Mouse (Mus musculus) MEL (cell line): ENCODE measurements around the gene Fam172a. TPM values are rescaled to one million over a fixed set of nuclear protein-coding genes. Genes with fewer than 3 reads are reported as not detected.

Source experiments
- DNase-seq: peaks from one replicate; pipeline ENCODE4 v3.0.0; 2011; ENCODE audit warnings: low read depth, low spot score
- H3K27ac ChIP-seq: 2 replicates; pipeline ENCODE4 v1.5.1; 2012; ENCODE audit warnings: low read depth, mild to moderate bottlenecking, control low read depth, low read length, moderate library complexity; ENCODE audit not compliant: control insufficient read depth
- H3K27me3 ChIP-seq, 2 experiments: fragments of 150-350 bp in 1 of 2; sonication (generic) in 1 of 2; 2 replicates each; pipeline ENCODE4 v1.6.1; 2012; ENCODE audit warnings: low read length in 2 of 2, mild to moderate bottlenecking in 2 of 2, improper control_type of control experiment in 1 of 2, moderate library complexity in 1 of 2; ENCODE audit not compliant: insufficient read depth in 2 of 2, control insufficient read depth in 1 of 2
- H3K36me3 ChIP-seq, 2 experiments: 2 replicates each; pipeline ENCODE4 v1.6.1; 2012 to 2014; ENCODE audit warnings: low read length in 2 of 2, improper control_type of control experiment in 1 of 2, inconsistent platforms in 1 of 2, mild to moderate bottlenecking in 1 of 2; ENCODE audit not compliant: insufficient read depth in 2 of 2, control insufficient read depth in 1 of 2
- H3K4me1 ChIP-seq, 2 experiments: fragments of 150-350 bp in 1 of 2; sonication (generic) in 1 of 2; 2 replicates each; pipeline ENCODE4 v1.6.1; 2012; ENCODE audit warnings: low read length in 2 of 2, improper control_type of control experiment in 1 of 2, mild to moderate bottlenecking in 1 of 2; ENCODE audit not compliant: insufficient read depth in 2 of 2, control insufficient read depth in 1 of 2
- H3K4me3 ChIP-seq, 2 experiments: fragments of 150-350 bp in 1 of 2; sonication (generic) in 1 of 2; 2 replicates each; pipeline ENCODE4 v1.5.1; 2012; ENCODE audit warnings: low read depth in 2 of 2, low read length in 2 of 2, mild to moderate bottlenecking in 2 of 2, moderate library complexity in 2 of 2, control low read depth in 1 of 2, improper control_type of control experiment in 1 of 2; ENCODE audit not compliant: control insufficient read depth in 1 of 2, insufficient read depth in 1 of 2
- H3K79me2 ChIP-seq: 2 replicates; pipeline ENCODE4 v1.6.1; 2012; ENCODE audit warnings: mild to moderate bottlenecking, low read length, moderate library complexity; ENCODE audit not compliant: control insufficient read depth, poor library complexity, insufficient read depth
- H3K9ac ChIP-seq: 2 replicates; pipeline ENCODE4 v1.6.1; 2012; ENCODE audit warnings: low read depth, mild to moderate bottlenecking, control low read depth, low read length, moderate library complexity; ENCODE audit not compliant: control insufficient read depth, poor library complexity, severe bottlenecking
- H3K9me3 ChIP-seq: fragments of 150-350 bp; sonication (generic); replicated peaks from 2 replicates; pipeline ENCODE4 v1.6.1; 2012; ENCODE audit warnings: mild to moderate bottlenecking, low read length, improper control_type of control experiment, moderate library complexity; ENCODE audit not compliant: insufficient read depth
- BHLHE40 ChIP-seq: IDR thresholded peaks from 2 replicates; pipeline ENCODE4 v1.6.1; 2012; ENCODE audit warnings: low read depth, mild to moderate bottlenecking, inconsistent platforms, low read length, improper control_type of control experiment, borderline replicate concordance
- CHD1 ChIP-seq: IDR thresholded peaks from 2 replicates; pipeline ENCODE4 v1.6.1; 2012; ENCODE audit warnings: low read depth, mild to moderate bottlenecking, inconsistent platforms, low read length, improper control_type of control experiment
- ELF1 ChIP-seq: IDR thresholded peaks from 2 replicates; pipeline ENCODE4 v1.6.1; 2014; ENCODE audit warnings: low read depth, mild to moderate bottlenecking, inconsistent platforms, low read length, improper control_type of control experiment, moderate library complexity
- ETS1 ChIP-seq: IDR thresholded peaks from 2 replicates; pipeline ENCODE4 v1.6.1; 2012; ENCODE audit warnings: low read depth, mild to moderate bottlenecking, inconsistent platforms, low read length, improper control_type of control experiment, moderate library complexity
- GABPA ChIP-seq: IDR thresholded peaks from 2 replicates; pipeline ENCODE4 v1.6.1; 2012; ENCODE audit warnings: low read depth, mild to moderate bottlenecking, inconsistent platforms, low read length, improper control_type of control experiment, moderate library complexity
- HCFC1 ChIP-seq: IDR thresholded peaks from 2 replicates; pipeline ENCODE4 v1.6.1; 2012; ENCODE audit warnings: low read depth, mild to moderate bottlenecking, inconsistent platforms, low read length, improper control_type of control experiment, moderate library complexity
- KAT2A ChIP-seq: conservative IDR thresholded peaks from 2 replicates; pipeline ENCODE4 v1.6.1; 2012; ENCODE audit warnings: low read depth, low read length, improper control_type of control experiment, inconsistent platforms
- MAFK ChIP-seq: IDR thresholded peaks from 2 replicates; pipeline ENCODE4 v1.6.1; 2011; ENCODE audit warnings: low read depth, mild to moderate bottlenecking, low read length, improper control_type of control experiment, borderline replicate concordance
- MAX ChIP-seq: IDR thresholded peaks from 2 replicates; pipeline ENCODE4 v1.6.1; 2011; ENCODE audit warnings: low read length, improper control_type of control experiment
- MEF2A ChIP-seq: IDR thresholded peaks from 2 replicates; pipeline ENCODE4 v1.6.1; 2014; ENCODE audit warnings: low read depth, mild to moderate bottlenecking, inconsistent platforms, low read length, improper control_type of control experiment; ENCODE audit not compliant: poor library complexity, insufficient replicate concordance, severe bottlenecking; ENCODE audit errors: extremely low read depth
- MYC ChIP-seq: IDR thresholded peaks from 2 replicates; pipeline ENCODE4 v1.6.1; 2011; ENCODE audit warnings: low read depth, mild to moderate bottlenecking, low read length, improper control_type of control experiment, moderate library complexity
- POLR2AphosphoS5 ChIP-seq: IDR thresholded peaks from 2 replicates; pipeline ENCODE4 v1.6.1; 2012; ENCODE audit warnings: low read depth, borderline replicate concordance, mild to moderate bottlenecking, inconsistent platforms, low read length, moderate library complexity, mixed read lengths
- SIN3A ChIP-seq: IDR thresholded peaks from 2 replicates; pipeline ENCODE4 v1.6.1; 2012; ENCODE audit warnings: low read length, improper control_type of control experiment, inconsistent platforms
- SMC3 ChIP-seq: IDR thresholded peaks from 2 replicates; pipeline ENCODE4 v1.6.1; 2011; ENCODE audit warnings: low read depth, low read length, improper control_type of control experiment
- TAL1 ChIP-seq: IDR thresholded peaks from 2 replicates; pipeline ENCODE4 v1.6.1; 2012; ENCODE audit warnings: mild to moderate bottlenecking, inconsistent platforms, low read length, moderate library complexity, mixed read lengths
- TBP ChIP-seq: IDR thresholded peaks from 2 replicates; pipeline ENCODE4 v1.8.0; 2011; ENCODE audit warnings: low read depth, low read length, improper control_type of control experiment
- USF2 ChIP-seq, 2 experiments: IDR thresholded peaks; 2 replicates each; pipeline ENCODE4 v1.6.1; 2011 to 2012; ENCODE audit warnings: improper control_type of control experiment in 2 of 2, low read length in 2 of 2, borderline replicate concordance in 1 of 2, inconsistent platforms in 1 of 2, low read depth in 1 of 2, mild to moderate bottlenecking in 1 of 2; ENCODE audit not compliant: insufficient read depth in 1 of 2
- ZC3H11A ChIP-seq: IDR thresholded peaks from 2 replicates; pipeline ENCODE4 v1.6.1; 2012; ENCODE audit warnings: low read depth, mild to moderate bottlenecking, inconsistent platforms, low read length, improper control_type of control experiment
- ZMIZ1 ChIP-seq: IDR thresholded peaks from 2 replicates; pipeline ENCODE4 v1.6.1; 2012; ENCODE audit warnings: low read depth, mild to moderate bottlenecking, inconsistent platforms, low read length, improper control_type of control experiment, moderate library complexity
- ZNF384 ChIP-seq: IDR thresholded peaks from 2 replicates; pipeline ENCODE4 v1.6.1; 2012; ENCODE audit warnings: low read depth, mild to moderate bottlenecking, inconsistent platforms, low read length, improper control_type of control experiment
- polyA plus RNA-seq, 2 experiments: library from polyadenylated mRNA; stranded (reverse) in 1 of 2; unstranded in 1 of 2; fragments of >175 nt in 1 of 2; fragments of >200 nt in 1 of 2; gene quantifications; 2 replicates each; pipeline versions ENCODE4 v1.2.1 to v1.2.4; 2012; ENCODE audit warnings: low replicate concordance in 2 of 2, low read depth in 1 of 2; ENCODE audit not compliant: insufficient read length in 2 of 2, insufficient read depth in 1 of 2, missing spikeins in 1 of 2
- total RNA-seq: library from RNA; depleted of rRNA; stranded (reverse); fragments of 300-350 nt; gene quantifications from 2 replicates; pipeline ENCODE4 v1.2.3, GENCODE M21; 2012

Fam172a gene
- total and polyA plus RNA-seq, 3 experiments: 13.4 to 358 (median 19.6) TPM

GRCm38 (mm10) chr13:78207796-78208645, 506.2 kb downstream of the Fam172a start:
- Histone ChIP-seq H3K9me3 (no peaks in the 10 kb centered on the region), H3K36me3 (peaks cover 0 to 21% of the 10 kb centered on the region in 2 experiments; a peak in 2 of 4 replicates)
- TF ChIP-seq SIN3A (no peak), MYC (no peak), SMC3 (no peak), ZC3H11A (no peak), ZMIZ1 (no peak), ETS1 (no peak), BHLHE40 (no peak), HCFC1 (no peak), POLR2AphosphoS5 (no peak), TAL1 (no peak), GABPA (no peak), ZNF384 (no peak), KAT2A (no peak), USF2 (IDR thresholded peaks at IDR 0.05; ENCODE audit: borderline replicate concordance in 1 of 2, insufficient read depth in 1 of 2, low read depth in 1 of 2, low read length in 2 of 2) (no peak), TBP (no peak), ELF1 (no peak), CHD1 (no peak), MAX (no peak), MAFK (no peak), MEF2A (no peak)

More at GRCm38 (mm10) chr13:78207796-78208645, 506.2 kb downstream of the Fam172a start:
- H3K79me2 ChIP-seq: peaks cover 13% of the 10 kb centered on the region
- no peak overlapping the region for H3K9ac ChIP-seq
- no peak for DNase-seq
- no peaks in the 10 kb centered on the region for H3K27me3 ChIP-seq
- no peak overlapping the region for H3K4me3 ChIP-seq
- H3K27ac ChIP-seq: no peak overlapping the region
- peaks cover 3 to 13% of the 10 kb centered on the region in 2 experiments; a peak in 3 of 4 replicates for H3K4me1 ChIP-seq
